Mouse (Mus musculus): ENCODE measurements around the gene Vmn2r44.
"Not testable (repeated sequence)": the region's sequence is repeated elsewhere in the genome, so short reads cannot be mapped to it uniquely, and the experiment has no call there.

The Vmn2r44 gene

GRCm38 (mm10) chr7:8383233-8383632 is at the start of gene Vmn2r44:
Vmn2r44 (minus strand) TSS chr7:8383333.
- not testable (repeated sequence) for DNase-seq

DNA sequence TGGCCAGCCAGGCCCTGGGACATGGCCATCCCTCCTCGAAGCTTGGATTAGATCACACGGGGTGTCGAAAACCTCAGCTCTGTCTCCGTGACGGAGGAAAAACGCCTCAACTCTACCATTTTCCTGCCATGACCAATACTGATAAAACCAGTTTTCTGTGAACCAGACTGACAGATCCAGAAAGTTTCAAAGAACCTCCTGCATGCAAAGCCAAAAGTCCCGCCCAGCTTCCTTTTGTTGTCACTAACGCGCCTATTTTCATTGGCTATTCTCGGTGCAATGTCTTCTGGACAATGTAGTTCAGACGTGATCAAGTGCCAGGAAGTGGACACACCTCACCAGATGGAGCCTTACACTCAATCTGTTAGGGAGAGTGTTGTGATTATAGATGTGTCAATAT is 25.3 kb downstream of the Vmn2r44 start:
- not testable (repeated sequence) for DNase-seq
